Mouse (Mus musculus): ENCODE data around the gene Pakap. TPM values are rescaled to one million over a fixed set of nuclear protein-coding genes. Genes with fewer than 3 reads are reported as not detected.

Pakap gene
- polyA plus RNA-seq, 1 experiment from 2014 or later = 1.7 TPM

- Histone ChIP-seq H3K4me3 (ENCODE audit: low read depth, low read length) (no peak overlapping the region), H3K27ac (ENCODE audit: low read length) (no peak overlapping the region), H3K36me3 (ENCODE audit: control insufficient read depth, insufficient read depth) (no peaks in the 10 kb centered on the region), H3K9me3 (replicated peaks; ENCODE audit: control insufficient read depth, low read length) (no peaks in the 10 kb centered on the region), H3K4me1 (ENCODE audit: control insufficient read depth, low read depth, low read length) (no peaks in the 10 kb centered on the region), H3K27me3 (ENCODE audit: control insufficient read depth, insufficient read depth, low read depth, low read length) (no peaks in the 10 kb centered on the region), H3K9ac (ENCODE audit: low read depth, low read length) (no peak overlapping the region), H3K4me2 (ENCODE audit: low read depth, low read length) (no peak overlapping the region)
- no peak for ATAC-seq (ENCODE audit: low read depth)
- 69% methylated on average over 12 of the region's 12 CpGs for WGBS (ENCODE audit: insufficient replicate concordance)
Observed at GRCm38 (mm10) chr4:57697918-57698611, 130.1 kb downstream of the Pakap start.

- Histone ChIP-seq H3K4me1 (ENCODE audit: control insufficient read depth, low read depth, low read length) (no peaks in the 10 kb centered on the region), H3K4me2 (ENCODE audit: low read depth, low read length) (no peak overlapping the region), H3K27me3 (ENCODE audit: control insufficient read depth, insufficient read depth, low read depth, low read length) (no peaks in the 10 kb centered on the region), H3K27ac (ENCODE audit: low read length) (no peak overlapping the region), H3K36me3 (ENCODE audit: control insufficient read depth, insufficient read depth) (no peaks in the 10 kb centered on the region), H3K4me3 (ENCODE audit: low read depth, low read length) (no peak overlapping the region), H3K9ac (ENCODE audit: low read depth, low read length) (no peak overlapping the region), H3K9me3 (replicated peaks; ENCODE audit: control insufficient read depth, low read length) (no peaks in the 10 kb centered on the region)
- no peak for ATAC-seq (ENCODE audit: low read depth)
- WGBS (ENCODE audit: insufficient replicate concordance) = 58% methylated on average over 5 of the region's 5 CpGs
Observed at GRCm38 (mm10) chr4:57701576-57701975, 133.6 kb downstream of the Pakap start.

DNA sequence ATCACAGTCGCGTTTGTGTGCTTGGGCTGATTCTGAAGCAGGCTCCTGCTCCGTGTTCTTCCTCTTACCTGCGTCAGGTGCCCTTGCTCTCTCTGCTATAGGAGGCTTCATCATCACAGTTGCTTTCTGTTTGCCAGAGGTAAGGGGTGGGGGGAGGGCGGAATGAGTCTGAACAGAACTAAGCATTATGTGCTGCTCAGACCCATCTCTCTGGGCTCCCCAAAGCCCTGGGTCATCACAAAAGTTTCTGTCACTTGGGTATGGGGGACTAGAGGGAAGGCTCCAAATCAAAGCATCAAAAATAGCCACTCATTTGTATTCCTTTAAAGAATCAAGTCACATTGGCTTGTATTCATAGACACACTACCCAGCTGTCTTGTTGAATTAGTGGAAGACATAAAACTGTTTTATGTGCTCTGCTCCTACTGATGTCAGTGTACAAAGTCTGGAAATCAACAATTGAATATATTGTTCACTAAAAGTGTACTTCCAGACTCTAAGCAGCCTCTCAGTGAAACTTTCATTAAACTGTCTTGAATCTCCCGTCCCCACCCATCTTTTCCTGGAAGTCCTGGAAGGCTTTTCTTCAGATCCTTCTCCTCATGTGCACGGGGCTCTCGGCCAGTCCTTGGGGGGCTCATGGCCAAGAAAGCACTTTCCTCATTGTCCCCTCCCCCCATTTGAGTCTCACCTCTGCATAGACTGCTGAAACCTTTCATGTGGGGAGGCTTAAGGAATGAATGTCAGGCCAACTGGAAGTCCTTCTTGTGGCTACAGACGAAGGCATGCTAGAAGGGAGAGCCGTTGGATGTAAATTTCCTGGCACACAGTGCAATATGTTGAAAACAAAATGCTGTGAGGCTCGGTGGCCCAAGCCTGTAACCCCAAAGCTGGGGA lies 135.8 kb downstream of the Pakap start:
- H3K4me2 ChIP-seq (ENCODE audit: low read depth, low read length) = no peak overlapping the region
- H3K4me3 ChIP-seq (ENCODE audit: low read depth, low read length) = no peak overlapping the region
- H3K36me3 ChIP-seq (ENCODE audit: control insufficient read depth, insufficient read depth) = no peaks in the 10 kb centered on the region
- H3K9me3 ChIP-seq (replicated peaks; ENCODE audit: control insufficient read depth, low read length) = no peaks in the 10 kb centered on the region
- ATAC-seq (ENCODE audit: low read depth) = no peak
- no peaks in the 10 kb centered on the region for H3K4me1 ChIP-seq (ENCODE audit: control insufficient read depth, low read depth, low read length)
- H3K9ac ChIP-seq (ENCODE audit: low read depth, low read length) = no peak overlapping the region
- H3K27ac ChIP-seq (ENCODE audit: low read length) = no peak overlapping the region
- no peaks in the 10 kb centered on the region for H3K27me3 ChIP-seq (ENCODE audit: control insufficient read depth, insufficient read depth, low read depth, low read length)
- 66% methylated on average over 11 of the region's 11 CpGs for WGBS (ENCODE audit: insufficient replicate concordance)

DNA sequence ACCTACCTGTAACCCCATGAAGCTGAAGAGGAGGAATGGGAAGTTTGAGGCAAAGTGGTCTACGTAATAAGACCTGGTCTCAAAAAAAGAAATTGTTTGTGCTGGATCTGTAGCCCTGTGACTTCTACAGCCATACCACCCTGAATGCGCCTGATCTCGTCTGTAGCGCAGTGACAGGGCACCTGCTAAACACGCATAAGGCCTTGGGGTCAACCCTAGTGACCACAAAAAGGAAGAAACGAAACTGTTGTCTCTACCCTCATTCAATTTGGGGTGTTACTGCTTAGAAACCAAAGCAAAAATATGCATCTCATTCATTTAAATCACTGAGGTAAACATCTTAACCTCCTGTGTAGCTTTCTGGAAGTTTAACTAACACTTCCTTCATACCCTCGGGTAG lies 136.6 kb downstream of the Pakap start:
- 58% methylated on average over 7 of the region's 7 CpGs for WGBS (ENCODE audit: insufficient replicate concordance)
- Histone ChIP-seq H3K4me2 (ENCODE audit: low read depth, low read length) (no peak overlapping the region), H3K36me3 (ENCODE audit: control insufficient read depth, insufficient read depth) (no peaks in the 10 kb centered on the region), H3K27me3 (ENCODE audit: control insufficient read depth, insufficient read depth, low read depth, low read length) (no peaks in the 10 kb centered on the region), H3K4me1 (ENCODE audit: control insufficient read depth, low read depth, low read length) (no peaks in the 10 kb centered on the region), H3K9ac (ENCODE audit: low read depth, low read length) (no peak overlapping the region), H3K9me3 (replicated peaks; ENCODE audit: control insufficient read depth, low read length) (no peaks in the 10 kb centered on the region), H3K4me3 (ENCODE audit: low read depth, low read length) (no peak overlapping the region), H3K27ac (ENCODE audit: low read length) (no peak overlapping the region)
- no peak for ATAC-seq (ENCODE audit: low read depth)

GRCm38 (mm10) chr4:57715849-57716248 lies 147.9 kb downstream of the Pakap start:
- Histone ChIP-seq H3K4me2 (ENCODE audit: low read depth, low read length) (no peak overlapping the region), H3K4me3 (ENCODE audit: low read depth, low read length) (no peak overlapping the region), H3K36me3 (ENCODE audit: control insufficient read depth, insufficient read depth) (no peaks in the 10 kb centered on the region), H3K4me1 (ENCODE audit: control insufficient read depth, low read depth, low read length) (no peaks in the 10 kb centered on the region), H3K27ac (ENCODE audit: low read length) (no peak overlapping the region), H3K9me3 (replicated peaks; ENCODE audit: control insufficient read depth, low read length) (no peaks in the 10 kb centered on the region), H3K9ac (ENCODE audit: low read depth, low read length) (no peak overlapping the region), H3K27me3 (ENCODE audit: control insufficient read depth, insufficient read depth, low read depth, low read length) (no peaks in the 10 kb centered on the region)
- no peak for ATAC-seq (ENCODE audit: low read depth)

DNA sequence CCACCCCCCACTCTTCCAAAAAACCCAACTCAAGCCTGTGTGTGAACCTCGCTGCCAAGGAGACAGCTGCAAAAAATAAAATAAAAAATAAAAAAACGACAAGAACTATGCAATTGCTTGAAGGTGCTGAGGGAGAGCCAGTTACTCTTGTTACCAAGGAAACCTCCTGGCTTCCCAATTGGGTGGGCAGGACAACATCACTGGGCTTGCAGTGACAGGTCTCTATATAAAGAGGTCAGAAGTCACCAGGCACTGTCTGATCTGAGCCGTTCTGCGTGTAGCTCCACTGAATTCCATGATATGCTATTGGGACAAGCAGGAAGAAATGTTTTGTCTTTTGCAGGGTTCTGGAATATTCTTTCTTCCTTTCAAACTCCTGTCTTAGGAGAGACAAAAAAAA lies 148.8 kb downstream of the Pakap start:
- Histone ChIP-seq H3K4me2 (ENCODE audit: low read depth, low read length) (no peak overlapping the region), H3K27ac (ENCODE audit: low read length) (no peak overlapping the region), H3K4me1 (ENCODE audit: control insufficient read depth, low read depth, low read length) (no peaks in the 10 kb centered on the region), H3K9ac (ENCODE audit: low read depth, low read length) (no peak overlapping the region), H3K9me3 (replicated peaks; ENCODE audit: control insufficient read depth, low read length) (no peaks in the 10 kb centered on the region), H3K27me3 (ENCODE audit: control insufficient read depth, insufficient read depth, low read depth, low read length) (no peaks in the 10 kb centered on the region), H3K4me3 (ENCODE audit: low read depth, low read length) (no peak overlapping the region), H3K36me3 (ENCODE audit: control insufficient read depth, insufficient read depth) (no peaks in the 10 kb centered on the region)
- WGBS (ENCODE audit: insufficient replicate concordance) = 58% methylated on average over 4 of the region's 4 CpGs
- no peak for ATAC-seq (ENCODE audit: low read depth)

GRCm38 (mm10) chr4:57717354-57717753 lies 149.4 kb downstream of the Pakap start, which contains the start of gene Akap2:
Gene Akap2 (plus strand): TSS chr4:57717657.
- no peak within 1 kb of the TSS for H3K4me2 ChIP-seq (ENCODE audit: low read depth, low read length)
- no peak within 1 kb of the TSS for H3K27ac ChIP-seq (ENCODE audit: low read length)
- no peak within 1 kb of the TSS for H3K4me3 ChIP-seq (ENCODE audit: low read depth, low read length)
- ATAC-seq (ENCODE audit: low read depth) = no peak
- H3K4me1 ChIP-seq (ENCODE audit: control insufficient read depth, low read depth, low read length) = no peaks in the 10 kb centered on the region
- H3K9me3 ChIP-seq (replicated peaks; ENCODE audit: control insufficient read depth, low read length) = no peaks in the 10 kb centered on the region
- H3K36me3 ChIP-seq (ENCODE audit: control insufficient read depth, insufficient read depth) = no peaks in the 10 kb centered on the region
- H3K27me3 ChIP-seq (ENCODE audit: control insufficient read depth, insufficient read depth, low read depth, low read length) = no peaks in the 10 kb centered on the region
- 78% methylated on average over 9 of the region's 9 CpGs for WGBS (ENCODE audit: insufficient replicate concordance)
- no peak within 1 kb of the TSS for H3K9ac ChIP-seq (ENCODE audit: low read depth, low read length)

- no peaks in the 10 kb centered on the region for H3K9me3 ChIP-seq (replicated peaks; ENCODE audit: control insufficient read depth, low read length)
- H3K9ac ChIP-seq (ENCODE audit: low read depth, low read length) = no peak overlapping the region
- H3K27ac ChIP-seq (ENCODE audit: low read length) = no peak overlapping the region
- 68% methylated on average over 1 of the region's 1 CpGs for WGBS (ENCODE audit: insufficient replicate concordance)
- H3K4me2 ChIP-seq (ENCODE audit: low read depth, low read length) = no peak overlapping the region
- H3K36me3 ChIP-seq (ENCODE audit: control insufficient read depth, insufficient read depth) = no peaks in the 10 kb centered on the region
- no peaks in the 10 kb centered on the region for H3K4me1 ChIP-seq (ENCODE audit: control insufficient read depth, low read depth, low read length)
- no peak overlapping the region for H3K4me3 ChIP-seq (ENCODE audit: low read depth, low read length)
- no peaks in the 10 kb centered on the region for H3K27me3 ChIP-seq (ENCODE audit: control insufficient read depth, insufficient read depth, low read depth, low read length)
- no peak for ATAC-seq (ENCODE audit: low read depth)
Observed at GRCm38 (mm10) chr4:57719370-57719769, 151.4 kb downstream of the Pakap start.

GRCm38 (mm10) chr4:57720869-57721361 lies 152.9 kb downstream of the Pakap start:
- H3K27ac ChIP-seq (ENCODE audit: low read length) = no peak overlapping the region
- H3K27me3 ChIP-seq (ENCODE audit: control insufficient read depth, insufficient read depth, low read depth, low read length) = no peaks in the 10 kb centered on the region
- H3K9me3 ChIP-seq (replicated peaks; ENCODE audit: control insufficient read depth, low read length) = no peaks in the 10 kb centered on the region
- no peaks in the 10 kb centered on the region for H3K4me1 ChIP-seq (ENCODE audit: control insufficient read depth, low read depth, low read length)
- H3K9ac ChIP-seq (ENCODE audit: low read depth, low read length) = no peak overlapping the region
- H3K4me2 ChIP-seq (ENCODE audit: low read depth, low read length) = no peak overlapping the region
- 25% methylated on average over 7 of the region's 7 CpGs for whole genome bisulfite sequencing (ENCODE audit: insufficient replicate concordance)
- H3K36me3 ChIP-seq (ENCODE audit: control insufficient read depth, insufficient read depth) = no peaks in the 10 kb centered on the region
- ATAC-seq (ENCODE audit: low read depth) = no peak
- no peak overlapping the region for H3K4me3 ChIP-seq (ENCODE audit: low read depth, low read length)

Data from liver, embryonic 16.5 days (tissue).